Mouse (Mus musculus) kidney, embryonic 16.5 days (tissue): Measurements from ENCODE around the gene Dnm1. TPM values are rescaled to one million over a fixed set of nuclear protein-coding genes. Genes with fewer than 3 reads are reported as not detected.

Source experiments
- ATAC-seq: fragments of 200-750 bp; cut with Nextera tagmentation; 2 replicates; pipeline ENCODE4 v1.8.0; 2017; ENCODE audit warnings: moderate TSS enrichment; ENCODE audit not compliant: low FRiP score, low TSS enrichment
- H3K27ac ChIP-seq: fragments of 300-500 bp; sonication (generic); 2 replicates; pipeline ENCODE4 v1.5.1; 2014; ENCODE audit warnings: low read length
- H3K27me3 ChIP-seq: fragments of 300-500 bp; sonication (generic); 2 replicates; pipeline ENCODE4 v1.6.1; 2014; ENCODE audit warnings: low read length, control low read depth, mixed read lengths; ENCODE audit not compliant: insufficient read depth
- H3K36me3 ChIP-seq: fragments of 300-500 bp; sonication (generic); 2 replicates; pipeline ENCODE4 v1.6.1; 2014; ENCODE audit warnings: low read length, control low read depth, mixed read lengths; ENCODE audit not compliant: insufficient read depth
- H3K4me1 ChIP-seq: fragments of 300-500 bp; sonication (generic); 2 replicates; pipeline ENCODE4 v1.6.1; 2014; ENCODE audit warnings: low read length, control low read depth, mixed read lengths; ENCODE audit not compliant: insufficient read depth
- H3K4me2 ChIP-seq: fragments of 300-500 bp; sonication (generic); replicated peaks from 2 replicates; pipeline ENCODE4 v1.6.1; 2014; ENCODE audit warnings: low read depth, low read length
- H3K4me3 ChIP-seq: fragments of 300-500 bp; sonication (generic); 2 replicates; pipeline ENCODE4 v1.5.1; 2014; ENCODE audit warnings: mild to moderate bottlenecking, low read length
- H3K9ac ChIP-seq: fragments of 300-500 bp; sonication (generic); replicated peaks from 2 replicates; pipeline ENCODE4 v1.6.1; 2014; ENCODE audit warnings: low read length
- H3K9me3 ChIP-seq: fragments of 300-500 bp; sonication (generic); 2 replicates; pipeline ENCODE4 v1.6.1; 2016; ENCODE audit warnings: low read length, control low read depth
- WGBS: fragments of 180-500 bp; shearing (Covaris S2); extraction: QIAGEN DNeasy Blood & Tissue Kit; methylation state at CpG from one replicate; pipeline ENCODE4 v1.1.7; 2014; 5-methylcytosine and 5-hydroxymethylcytosine counted together
- polyA plus RNA-seq: library from polyadenylated mRNA; unstranded; fragments of >200 nt; fragmentation: Nextera tagmentation; extraction: Ambion mirVana; gene quantifications from 2 replicates; pipeline ENCODE4 v1.2.1, GENCODE M21; 2015

The Dnm1 gene
- polyA plus RNA-seq, 1 experiment from 2014 or later = 5.4 TPM

DNA sequence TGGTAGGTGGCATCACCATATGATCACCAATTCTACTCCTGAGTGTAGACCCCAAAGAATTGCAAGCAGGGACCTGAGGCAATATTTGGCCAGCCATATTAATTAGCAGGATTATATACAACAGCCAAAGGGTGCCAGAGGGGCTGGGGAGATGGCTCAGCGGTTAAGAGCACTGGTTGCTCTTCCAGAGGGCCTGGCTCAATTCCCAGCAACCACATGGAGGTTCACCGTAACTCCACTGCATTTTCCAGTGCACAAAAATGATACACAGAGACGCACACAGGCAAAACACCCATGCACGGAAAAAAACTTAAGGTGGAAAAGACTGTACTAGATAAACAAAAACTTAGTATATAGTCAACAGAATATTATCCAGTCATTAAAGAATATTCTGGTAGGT, 25.9 kb downstream of the Dnm1 start:
- Histone ChIP-seq H3K27ac (no peak overlapping the region), H3K4me1 (peaks cover 3% of the 10 kb centered on the region; the same call in 1 of the 2 replicates), H3K4me3 (no peak overlapping the region), H3K4me2 (no peak overlapping the region), H3K9ac (no peak overlapping the region), H3K9me3 (no peaks in the 10 kb centered on the region), H3K27me3 (no peaks in the 10 kb centered on the region), H3K36me3 (no peaks in the 10 kb centered on the region)
- no peak for ATAC-seq
- 75% methylated on average over 4 of the region's 4 CpGs for WGBS

DNA sequence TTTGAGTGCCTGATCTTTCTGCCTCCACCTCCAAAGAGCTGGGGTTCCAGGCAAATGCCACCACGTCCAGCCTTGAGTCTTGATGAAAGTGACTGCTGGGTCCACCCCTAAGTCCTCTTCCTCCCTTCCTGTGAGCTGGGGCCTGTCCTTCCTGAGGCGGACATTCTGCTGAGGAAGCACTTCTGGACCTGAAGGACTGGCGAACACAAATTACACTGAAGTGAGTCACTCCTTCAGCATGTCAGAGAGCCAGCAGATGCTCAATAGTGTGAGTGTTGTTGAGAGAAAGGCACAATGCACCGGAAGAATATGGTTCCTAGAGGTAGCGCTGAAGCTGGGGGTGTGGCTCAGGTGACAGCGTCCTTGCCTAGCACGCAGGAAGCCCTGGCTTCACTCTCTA, 27.8 kb downstream of the Dnm1 start:
- peak overlapping the region; percentile 50; the same call in 1 of the 2 replicates for H3K27ac ChIP-seq
- no peak overlapping the region for H3K9ac ChIP-seq
- WGBS = 37% methylated on average over 7 of the region's 7 CpGs
- H3K4me1 ChIP-seq = peaks cover 5% of the 10 kb centered on the region
- no peak overlapping the region for H3K4me3 ChIP-seq
- no peak overlapping the region for H3K4me2 ChIP-seq
- H3K36me3 ChIP-seq = no peaks in the 10 kb centered on the region
- 0 out of 2 replicates have a peak, but pooled peaks have one; percentile 25 for ATAC-seq
- no peaks in the 10 kb centered on the region for H3K9me3 ChIP-seq
- no peaks in the 10 kb centered on the region for H3K27me3 ChIP-seq

DNA sequence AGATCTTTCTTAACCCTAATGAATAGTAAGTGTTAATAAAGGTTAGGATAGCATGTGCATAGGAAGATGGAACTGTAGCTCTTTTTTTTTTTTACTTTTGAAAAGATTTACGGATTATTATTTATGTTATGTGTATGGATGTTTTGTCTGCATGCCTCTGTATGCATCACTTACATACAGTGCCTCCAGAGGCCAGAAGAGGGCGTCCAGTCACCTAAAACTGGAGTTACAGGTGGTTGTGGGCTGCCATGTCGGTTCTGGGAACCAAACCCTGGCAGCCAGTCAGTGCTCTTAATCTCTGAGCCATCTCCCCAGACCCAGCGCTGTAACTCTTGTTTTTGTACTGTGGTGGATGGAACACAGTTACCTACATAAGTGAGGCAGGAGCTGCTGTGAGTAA, 28.8 kb downstream of the Dnm1 start:
- 64% methylated on average over 4 of the region's 4 CpGs for WGBS
- no peak overlapping the region for H3K27ac ChIP-seq
- no peaks in the 10 kb centered on the region for H3K36me3 ChIP-seq
- H3K9me3 ChIP-seq = no peaks in the 10 kb centered on the region
- H3K4me2 ChIP-seq = no peak overlapping the region
- ATAC-seq = no peak
- peaks cover 16% of the 10 kb centered on the region for H3K4me1 ChIP-seq
- H3K27me3 ChIP-seq = no peaks in the 10 kb centered on the region
- no peak overlapping the region for H3K9ac ChIP-seq
- no peak overlapping the region for H3K4me3 ChIP-seq

DNA sequence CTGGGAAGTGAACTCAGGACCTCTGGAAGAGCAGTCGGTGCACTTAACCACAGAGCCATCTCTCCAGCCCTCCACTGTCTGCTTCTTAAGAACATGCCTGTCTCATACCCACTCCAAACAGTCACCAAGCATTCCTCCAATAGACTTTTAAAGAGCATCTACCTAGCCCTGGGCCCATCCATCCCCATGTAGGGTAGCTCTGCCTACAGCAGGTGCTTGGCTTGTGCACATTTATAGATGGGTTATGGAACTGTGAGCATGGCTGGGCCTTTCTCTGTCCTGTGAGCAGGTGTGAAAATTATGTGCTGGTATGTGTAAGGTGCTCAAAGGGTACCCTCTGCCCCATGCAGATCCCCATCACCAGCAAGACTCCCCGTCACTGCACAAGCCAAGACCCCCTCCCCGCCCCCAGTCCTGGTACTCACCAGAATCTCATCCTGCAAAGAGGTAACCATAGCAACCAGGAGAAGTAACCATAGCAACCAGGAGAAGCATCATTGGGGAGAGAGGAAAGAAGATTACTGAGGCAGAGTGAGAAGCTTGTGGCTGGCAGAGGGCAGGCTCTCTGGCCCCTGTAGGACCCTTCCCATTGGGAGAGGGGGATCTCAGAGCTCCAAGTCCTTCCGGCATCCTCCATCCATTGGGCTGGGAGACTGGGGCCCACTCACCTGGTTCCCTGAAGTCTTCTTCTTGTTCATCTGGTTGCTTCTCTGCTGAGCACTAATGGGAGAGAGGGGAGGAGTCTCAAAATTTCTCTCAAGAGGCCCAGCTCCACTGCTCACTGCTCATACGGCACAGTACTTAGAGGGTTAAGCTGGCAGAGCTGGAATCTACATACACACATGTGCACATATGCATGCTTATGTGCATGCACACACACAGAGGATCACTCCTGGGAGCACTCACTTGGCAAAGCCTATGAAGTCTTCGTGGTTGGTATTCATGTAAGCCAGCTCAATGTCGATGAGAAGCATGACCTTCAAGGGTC, 30.1 kb downstream of the Dnm1 start:
- Histone ChIP-seq H3K4me3 (no peak overlapping the region), H3K27me3 (no peaks in the 10 kb centered on the region), H3K9me3 (no peaks in the 10 kb centered on the region), H3K4me2 (no peak overlapping the region), H3K9ac (no peak overlapping the region), H3K27ac (no peak overlapping the region), H3K4me1 (peaks cover 27% of the 10 kb centered on the region), H3K36me3 (no peaks in the 10 kb centered on the region)
- ATAC-seq = no peak
- 90% methylated on average over 7 of the region's 7 CpGs for WGBS

DNA sequence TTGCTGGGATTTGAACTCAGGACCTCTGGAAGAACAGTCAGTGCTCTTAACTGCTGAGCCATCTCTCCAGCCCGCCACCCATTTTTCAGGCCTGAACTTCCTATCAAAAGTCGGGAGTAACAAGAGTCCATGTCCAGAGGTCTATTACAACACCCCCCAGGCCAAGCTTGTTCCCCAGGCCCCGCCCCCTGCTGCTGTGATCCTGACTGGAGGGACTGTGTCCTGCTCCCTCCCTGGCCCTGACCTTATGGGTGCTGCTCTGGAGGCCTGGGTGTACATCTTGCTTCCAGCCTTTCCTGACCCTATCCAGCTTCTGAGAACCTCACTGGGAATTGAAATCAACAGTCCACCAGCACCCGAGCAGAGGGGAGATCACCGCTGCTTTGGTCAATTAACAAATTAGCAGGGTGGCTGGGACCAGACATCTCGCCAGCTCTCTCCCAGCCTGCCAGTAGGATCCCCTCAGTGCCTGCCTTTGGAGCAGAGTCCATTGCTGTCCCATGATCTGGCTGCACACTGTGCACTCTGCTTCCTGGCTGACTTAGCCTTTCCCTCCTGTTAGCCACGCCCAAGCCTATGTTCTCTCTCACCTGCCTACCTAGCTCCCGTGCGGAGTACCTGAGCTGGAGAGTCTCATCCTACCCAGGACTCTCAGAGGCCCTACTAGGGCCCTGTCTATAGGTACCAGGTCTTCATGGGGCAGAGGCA, 31.4 kb downstream of the Dnm1 start:
- Histone ChIP-seq H3K27ac (no peak overlapping the region), H3K4me2 (no peak overlapping the region), H3K9me3 (no peaks in the 10 kb centered on the region), H3K9ac (no peak overlapping the region), H3K36me3 (no peaks in the 10 kb centered on the region), H3K4me3 (no peak overlapping the region), H3K27me3 (no peaks in the 10 kb centered on the region), H3K4me1 (peaks cover 40% of the 10 kb centered on the region)
- WGBS = 74% methylated on average over 9 of the region's 9 CpGs
- no peak for ATAC-seq

DNA sequence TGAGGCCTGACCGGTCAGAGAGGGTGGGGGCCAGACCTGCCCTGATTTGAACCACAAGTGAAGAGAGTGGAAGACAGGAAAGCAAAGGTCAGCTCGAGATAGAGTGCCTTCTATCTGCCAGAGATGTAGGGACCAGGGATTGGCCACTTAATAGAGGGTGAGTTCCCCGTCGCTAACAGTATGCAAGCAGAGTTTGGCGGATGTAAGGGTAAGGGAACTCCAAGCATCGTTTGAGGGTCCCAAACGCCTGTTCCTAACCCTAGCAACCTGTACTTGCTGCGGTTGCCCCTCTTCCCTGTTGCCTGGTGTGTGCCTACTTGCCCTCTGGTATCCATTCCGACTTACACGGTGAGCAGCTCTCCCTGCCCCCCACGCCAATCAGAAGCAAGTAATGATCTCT, 32.4 kb downstream of the Dnm1 start:
- H3K9ac ChIP-seq = no peak overlapping the region
- no peak overlapping the region for H3K4me2 ChIP-seq
- no peak for ATAC-seq
- H3K9me3 ChIP-seq = no peaks in the 10 kb centered on the region
- peaks cover 45% of the 10 kb centered on the region for H3K4me1 ChIP-seq
- no peaks in the 10 kb centered on the region for H3K27me3 ChIP-seq
- no peak overlapping the region for H3K4me3 ChIP-seq
- H3K27ac ChIP-seq = no peak overlapping the region
- H3K36me3 ChIP-seq = no peaks in the 10 kb centered on the region
- 64% methylated on average over 11 of the region's 11 CpGs for WGBS

DNA sequence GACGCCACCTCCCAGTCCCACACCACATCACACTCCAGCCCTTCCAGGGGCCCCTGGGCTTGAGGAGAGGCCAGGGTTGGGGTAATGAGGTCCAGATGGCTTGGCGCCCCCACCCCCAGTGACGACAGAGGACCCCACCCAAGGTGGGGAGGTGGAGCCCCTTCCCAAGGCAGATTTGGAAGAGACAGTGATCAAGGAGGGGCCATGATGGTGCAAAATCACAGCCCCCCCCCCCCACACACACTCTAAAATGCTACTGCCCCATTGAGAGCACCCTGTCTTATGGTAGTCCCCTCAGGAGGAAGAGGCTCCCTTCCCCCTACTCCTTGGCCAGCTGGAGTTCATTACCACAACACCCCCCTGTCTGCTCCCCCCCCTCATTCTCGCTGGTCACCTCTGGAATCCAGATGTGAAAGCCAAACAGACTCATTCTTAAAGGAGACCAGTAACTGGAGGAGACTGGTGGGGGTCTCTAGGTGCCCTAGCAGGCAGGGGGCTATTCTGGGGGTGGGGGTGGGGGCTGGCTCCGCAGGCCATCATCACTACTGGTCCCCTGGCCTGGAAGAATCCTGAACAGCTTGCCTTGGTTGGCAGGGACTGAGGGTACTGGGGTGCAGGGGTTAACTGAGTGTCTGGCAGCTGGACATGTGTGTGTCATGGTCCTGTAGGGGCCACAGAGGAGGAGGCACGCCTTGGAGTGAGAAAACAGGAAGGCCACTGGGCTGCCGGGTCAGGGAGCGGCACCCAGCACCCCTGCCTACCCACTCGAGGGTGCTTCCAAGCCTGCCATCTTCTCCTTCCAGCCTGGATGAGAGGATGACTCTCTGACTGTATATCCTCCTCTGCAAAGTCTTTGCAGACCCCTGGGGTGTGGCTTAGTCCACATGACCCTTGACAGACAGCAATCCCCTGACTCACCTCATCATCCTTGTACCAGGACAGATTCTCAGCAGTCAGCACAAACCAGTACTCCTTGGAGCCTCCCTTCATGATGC, 33.3 kb downstream of the Dnm1 start:
- H3K27me3 ChIP-seq = no peaks in the 10 kb centered on the region
- H3K4me2 ChIP-seq = peak overlapping the region; percentile 62
- no peak overlapping the region for H3K9ac ChIP-seq
- no peak for ATAC-seq
- peak overlapping the region; percentile 92; the same call in 1 of the 2 replicates for H3K27ac ChIP-seq
- 20% methylated on average over 9 of the region's 9 CpGs for WGBS
- no peaks in the 10 kb centered on the region for H3K9me3 ChIP-seq
- no peaks in the 10 kb centered on the region for H3K36me3 ChIP-seq
- peaks cover 51% of the 10 kb centered on the region for H3K4me1 ChIP-seq
- no peak overlapping the region for H3K4me3 ChIP-seq

DNA sequence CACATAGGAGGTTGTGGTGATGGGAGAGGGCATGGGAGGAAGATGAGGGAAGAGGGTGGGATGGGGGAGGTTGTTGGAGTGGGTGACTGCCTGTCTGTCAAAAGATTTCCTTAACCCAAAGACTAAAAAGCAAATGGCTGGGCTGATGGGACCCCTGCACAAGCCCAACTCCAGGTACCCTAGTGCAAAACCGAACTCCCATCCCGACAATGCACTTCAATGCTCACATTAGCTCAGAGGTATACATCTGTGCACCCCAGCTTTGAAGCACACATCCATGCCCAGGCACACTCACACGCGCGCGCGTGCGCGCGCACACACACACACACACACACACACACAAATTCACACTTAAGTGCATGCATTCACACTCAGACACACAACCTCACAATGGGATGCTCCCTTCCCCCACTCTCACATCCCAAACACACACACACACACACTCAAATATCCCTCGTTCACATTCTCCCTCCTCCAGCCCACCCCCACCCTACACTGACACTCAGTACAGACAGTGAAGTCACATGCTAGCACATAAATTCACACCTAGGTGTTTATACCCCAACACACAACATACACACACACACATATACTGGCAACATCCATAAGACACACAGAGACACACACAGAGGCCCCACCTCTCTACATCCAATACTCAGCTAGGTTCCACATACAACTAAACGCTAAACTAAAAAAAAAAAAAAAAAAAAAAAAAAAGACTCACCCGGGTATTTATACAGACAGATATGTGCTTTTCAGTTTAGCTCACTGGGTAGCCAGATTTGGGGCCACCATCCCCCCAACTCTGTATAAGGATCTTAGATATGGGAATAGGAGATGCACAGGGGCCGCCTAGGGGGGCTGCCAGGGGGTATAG, 34.2 kb downstream of the Dnm1 start:
- H3K4me3 ChIP-seq = peak overlapping the region; percentile 55
- H3K9me3 ChIP-seq = no peaks in the 10 kb centered on the region
- peak overlapping the region; percentile 92 for H3K27ac ChIP-seq
- peak overlapping the region; percentile 62 for H3K4me2 ChIP-seq
- peaks cover 52% of the 10 kb centered on the region for H3K4me1 ChIP-seq
- 52% methylated on average over 14 of the region's 14 CpGs for WGBS
- H3K36me3 ChIP-seq = no peaks in the 10 kb centered on the region
- H3K9ac ChIP-seq = peak overlapping the region; percentile 77
- H3K27me3 ChIP-seq = no peaks in the 10 kb centered on the region
- ATAC-seq = no peak
